Mouse (Mus musculus): ENCODE data around the gene Gfi1b.

GRCm38 (mm10) chr2:28619369-28619768 lies 2.4 kb downstream of the Gfi1b start:
- TF ChIP-seq JUND (IDR thresholded peaks at IDR 0.05; ENCODE audit: low read depth, low read length) (no peak), CTCF (IDR thresholded peaks at IDR 0.05 in 2 of 3, conservative IDR thresholded peaks at IDR 0.05 in 1 of 3; ENCODE audit: control insufficient read depth in 1 of 3, insufficient read depth in 1 of 3, low read depth in 2 of 3, low read length in 3 of 3, poor library complexity in 1 of 3, severe bottlenecking in 1 of 3) (no peak), NRF1 (IDR thresholded peaks at IDR 0.05; ENCODE audit: insufficient read depth, low read depth, low read length, poor library complexity, severe bottlenecking) (no peak), USF2 (IDR thresholded peaks at IDR 0.05; ENCODE audit: borderline replicate concordance in 1 of 2, insufficient read depth in 1 of 2, low read depth in 1 of 2, low read length in 2 of 2) (no peak), RAD21 (IDR thresholded peaks at IDR 0.05; ENCODE audit: low read depth, low read length) (no peak), RCOR1 (IDR thresholded peaks at IDR 0.05; ENCODE audit: low read depth, low read length) (peak; percentile 48), ZC3H11A (IDR thresholded peaks at IDR 0.05; ENCODE audit: low read depth, low read length) (no peak), POLR2AphosphoS5 (IDR thresholded peaks at IDR 0.05; ENCODE audit: borderline replicate concordance, low read depth, low read length) (no peak), USF1 (IDR thresholded peaks at IDR 0.05; ENCODE audit: low read depth, low read length) (no peak), POLR2A (IDR thresholded peaks at IDR 0.05; ENCODE audit: control insufficient read depth in 1 of 2, insufficient read depth in 1 of 2, low read depth in 1 of 2, low read length in 2 of 2, poor library complexity in 1 of 2) (no peak), ELF1 (IDR thresholded peaks at IDR 0.05; ENCODE audit: low read depth, low read length) (no peak), MEF2A (IDR thresholded peaks at IDR 0.05; ENCODE audit: extremely low read depth, insufficient replicate concordance, low read depth, low read length, poor library complexity, severe bottlenecking) (no peak), MAX (IDR thresholded peaks at IDR 0.05; ENCODE audit: low read length) (0 out of 2 replicates have a peak, but pooled peaks have one; percentile 5)

Data from MEL (cell line).